Mouse (Mus musculus) hindbrain, embryonic 11.5 days (tissue): ENCODE data around the gene Pgp. TPM values are rescaled to one million over a fixed set of nuclear protein-coding genes. Genes with fewer than 3 reads are reported as not detected.

Source experiments
- ATAC-seq: fragments of 200-750 bp; cut with Nextera tagmentation; 2 replicates; pipeline ENCODE4 v1.8.0; 2017; ENCODE audit warnings: mild to moderate bottlenecking, moderate TSS enrichment, moderate library complexity; ENCODE audit not compliant: low FRiP score
- DNase-seq: peaks from one replicate; pipeline ENCODE4 v3.0.0-alpha.2; 2015; ENCODE audit warnings: low spot score
- H3K27ac ChIP-seq: fragments of 300-500 bp; sonication (generic); 2 replicates; pipeline ENCODE4 v1.5.1; 2014; ENCODE audit warnings: mild to moderate bottlenecking, low read depth, low read length
- H3K27me3 ChIP-seq: fragments of 300-500 bp; sonication (generic); 2 replicates; pipeline ENCODE4 v1.6.1; 2014; ENCODE audit warnings: mild to moderate bottlenecking, low read length, moderate library complexity, mixed read lengths; ENCODE audit not compliant: control insufficient read depth, insufficient read depth
- H3K36me3 ChIP-seq: fragments of 300-500 bp; sonication (generic); 2 replicates; pipeline ENCODE4 v1.6.1; 2014; ENCODE audit warnings: mild to moderate bottlenecking, low read length, moderate library complexity, mixed read lengths; ENCODE audit not compliant: control insufficient read depth, insufficient read depth
- H3K4me1 ChIP-seq: fragments of 300-500 bp; sonication (generic); replicated peaks from 2 replicates; pipeline ENCODE4 v1.6.1; 2014; ENCODE audit warnings: low read length, mixed read lengths; ENCODE audit not compliant: control insufficient read depth, insufficient read depth
- H3K4me2 ChIP-seq: fragments of 300-500 bp; sonication (generic); replicated peaks from 2 replicates; pipeline ENCODE4 v1.6.1; 2014; ENCODE audit warnings: mild to moderate bottlenecking, low read depth, low read length
- H3K4me3 ChIP-seq: fragments of 300-500 bp; sonication (generic); 2 replicates; pipeline ENCODE4 v1.5.1; 2014; ENCODE audit warnings: low read depth, low read length
- H3K9ac ChIP-seq: fragments of 300-500 bp; sonication (generic); 2 replicates; pipeline ENCODE4 v1.6.1; 2014; ENCODE audit warnings: low read depth, low read length
- H3K9me3 ChIP-seq: fragments of 300-500 bp; sonication (generic); 2 replicates; pipeline ENCODE4 v1.6.1; 2016; ENCODE audit warnings: low read length; ENCODE audit not compliant: control insufficient read depth
- WGBS: fragments of 180-500 bp; shearing (Covaris S2); extraction: QIAGEN DNeasy Blood & Tissue Kit; methylation state at CpG from one replicate; pipeline ENCODE4 v1.1.7; 2014; 5-methylcytosine and 5-hydroxymethylcytosine counted together
- polyA plus RNA-seq: library from polyadenylated mRNA; unstranded; fragments of >200 nt; fragmentation: Nextera tagmentation; extraction: Ambion mirVana; gene quantifications from 2 replicates; pipeline ENCODE4 v1.2.1, GENCODE M21; 2014

Pgp gene
- polyA plus RNA-seq, 1 experiment from 2014 or later: 64.6 TPM

- Histone ChIP-seq H3K27ac (peak overlapping the region; percentile 51; the same call in 1 of the 2 replicates), H3K36me3 (no peaks in the 10 kb centered on the region), H3K9ac (peak overlapping the region; percentile 40; the same call in 1 of the 2 replicates), H3K27me3 (no peaks in the 10 kb centered on the region), H3K4me1 (peaks cover 12% of the 10 kb centered on the region), H3K9me3 (no peaks in the 10 kb centered on the region), H3K4me3 (no peak overlapping the region), H3K4me2 (no peak overlapping the region)
- 52% methylated on average over 11 of the region's 11 CpGs for WGBS
- DNase-seq (peak; percentile 38), ATAC-seq (no peak)
Observed at GRCm38 (mm10) chr17:24485090-24485860, 15.1 kb downstream of the Pgp start.

DNA sequence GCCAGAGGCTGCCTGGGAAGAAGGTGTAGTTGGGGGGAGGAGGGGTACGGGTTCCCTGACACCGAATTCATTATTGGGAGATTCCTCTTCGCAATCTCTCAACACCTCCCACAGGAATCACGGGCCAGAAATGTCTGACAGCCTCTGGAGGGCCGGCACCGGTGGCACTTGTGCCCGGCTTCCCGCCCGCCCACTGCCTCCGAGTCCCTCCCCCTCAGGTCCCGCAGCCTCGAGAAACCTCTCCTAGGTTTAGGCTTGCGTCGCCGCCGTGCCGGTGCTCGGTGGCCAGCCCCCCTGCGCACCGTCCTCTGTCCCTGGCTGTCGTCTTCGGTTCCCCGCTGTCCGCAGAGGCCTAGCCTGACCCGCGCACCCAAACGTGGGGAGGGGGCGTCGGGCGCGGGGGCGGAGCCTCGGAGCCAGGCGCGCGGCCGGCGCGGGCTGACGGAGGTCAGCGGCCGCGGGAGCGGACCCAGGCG, 18.0 kb downstream of the Pgp start, which contains the start of gene Caskin1:
TSS of gene Caskin1 (plus strand) at position 416 of the 476 bp plus-strand sequence.
- Histone ChIP-seq H3K27ac (peak within 1 kb of the TSS; percentile 92), H3K9ac (peak within 1 kb of the TSS; percentile 71), H3K27me3 (no peaks in the 10 kb centered on the region), H3K4me2 (peak within 1 kb of the TSS; percentile 91), H3K4me3 (peak within 1 kb of the TSS; percentile 75), H3K4me1 (peaks cover 12% of the 10 kb centered on the region), H3K36me3 (no peaks in the 10 kb centered on the region), H3K9me3 (no peaks in the 10 kb centered on the region)
- WGBS: under 1% methylated on average over 39 of the region's 45 CpGs
- peak; percentile 66 for ATAC-seq
- peak; percentile 68 for DNase-seq

GRCm38 (mm10) chr17:24488662-24489264, 18.6 kb downstream of the Pgp start:
- peaks cover 12% of the 10 kb centered on the region for H3K4me1 ChIP-seq
- peak overlapping the region; percentile 91 for H3K4me2 ChIP-seq
- H3K9ac ChIP-seq: peak overlapping the region; percentile 71
- H3K27ac ChIP-seq: peak overlapping the region; percentile 92
- H3K4me3 ChIP-seq: peak overlapping the region; percentile 75
- under 1% methylated on average over 34 of the region's 81 CpGs for WGBS
- DNase-seq: peak; percentile 72
- H3K36me3 ChIP-seq: no peaks in the 10 kb centered on the region
- no peaks in the 10 kb centered on the region for H3K9me3 ChIP-seq
- peak; percentile 79 for ATAC-seq
- H3K27me3 ChIP-seq: no peaks in the 10 kb centered on the region

DNA sequence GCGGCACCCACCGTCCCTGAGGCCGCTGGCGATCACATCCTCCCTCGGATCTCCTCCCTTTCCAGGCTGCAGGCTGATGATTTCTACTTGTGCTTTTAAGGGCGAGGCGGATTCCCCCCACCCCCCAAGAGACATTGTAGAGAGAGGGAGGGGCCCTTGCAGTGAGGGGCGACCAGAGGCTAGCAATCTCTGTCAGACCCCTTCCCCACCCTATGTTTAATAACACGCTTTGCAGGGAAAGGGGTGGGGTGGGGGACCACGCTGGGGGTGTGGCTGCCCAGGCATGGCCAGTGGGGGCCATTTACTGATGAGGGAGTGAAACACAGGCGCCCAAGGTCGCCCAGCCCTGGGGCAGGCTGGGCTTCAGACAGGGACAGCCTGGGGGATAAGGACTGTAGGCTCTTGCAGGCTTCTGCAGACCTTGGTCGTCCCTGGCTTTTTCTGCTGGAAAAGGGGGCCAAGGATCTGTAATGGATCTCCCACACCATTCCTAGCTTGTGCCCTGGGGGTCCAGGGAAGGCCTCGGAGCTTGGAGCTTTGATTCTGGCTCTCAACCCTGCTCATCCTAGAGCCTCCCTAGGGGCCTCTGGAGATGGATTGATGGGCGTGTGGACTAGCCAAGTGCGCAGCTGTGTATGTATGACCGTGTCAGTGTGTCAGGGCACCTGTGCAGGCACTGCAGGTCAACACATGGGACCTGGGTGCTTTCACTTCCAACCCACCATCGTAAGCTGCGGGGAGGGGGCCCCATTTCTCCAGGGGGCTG, 19.3 kb downstream of the Pgp start:
- WGBS: 16% methylated on average over 16 of the region's 19 CpGs
- Histone ChIP-seq H3K9ac (peak overlapping the region; percentile 71), H3K27me3 (no peaks in the 10 kb centered on the region), H3K4me1 (peaks cover 12% of the 10 kb centered on the region), H3K36me3 (no peaks in the 10 kb centered on the region), H3K4me3 (peak overlapping the region; percentile 75), H3K9me3 (no peaks in the 10 kb centered on the region), H3K4me2 (peak overlapping the region; percentile 91), H3K27ac (peak overlapping the region; percentile 92)
- ATAC-seq (peak; percentile 68), DNase-seq (peak; percentile 58)

DNA sequence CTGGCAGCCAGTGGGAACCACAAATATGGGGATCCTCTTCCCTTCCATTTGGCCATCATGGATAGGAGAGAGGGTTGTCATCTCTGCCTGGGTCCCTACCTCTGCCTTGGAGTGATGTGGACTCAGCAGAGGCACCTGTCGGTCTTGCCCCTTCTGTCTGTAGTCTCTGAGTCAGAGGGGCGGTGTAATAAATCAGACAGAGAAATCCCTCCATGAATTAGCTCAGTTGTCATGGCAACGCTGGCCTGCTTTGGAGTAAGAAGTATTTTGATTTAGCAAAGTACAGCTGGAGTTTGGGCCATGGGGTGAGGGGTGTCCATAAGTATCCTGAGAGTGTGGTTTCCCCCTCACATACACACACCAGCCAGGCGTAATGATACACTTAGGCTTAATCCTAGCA, 20.2 kb downstream of the Pgp start:
- Histone ChIP-seq H3K36me3 (no peaks in the 10 kb centered on the region), H3K4me1 (peaks cover 10% of the 10 kb centered on the region), H3K4me3 (no peak overlapping the region), H3K27ac (no peak overlapping the region), H3K9ac (no peak overlapping the region), H3K27me3 (no peaks in the 10 kb centered on the region), H3K4me2 (no peak overlapping the region), H3K9me3 (no peaks in the 10 kb centered on the region)
- 77% methylated on average over 4 of the region's 4 CpGs for WGBS
- ATAC-seq: no peak
- peak; percentile 38 for DNase-seq

- no peaks in the 10 kb centered on the region for H3K36me3 ChIP-seq
- WGBS: 36% methylated on average over 2 of the region's 2 CpGs
- no peaks in the 10 kb centered on the region for H3K27me3 ChIP-seq
- no peak overlapping the region for H3K4me3 ChIP-seq
- H3K27ac ChIP-seq: no peak overlapping the region
- DNase-seq (peak; percentile 72), ATAC-seq (0 out of 2 replicates have a peak, but pooled peaks have one; percentile 26)
- no peak overlapping the region for H3K9ac ChIP-seq
- H3K4me1 ChIP-seq: peaks cover 2% of the 10 kb centered on the region; the same call in 1 of the 2 replicates
- no peak overlapping the region for H3K4me2 ChIP-seq
- H3K9me3 ChIP-seq: no peaks in the 10 kb centered on the region
Observed at GRCm38 (mm10) chr17:24494627-24495335, 24.6 kb downstream of the Pgp start.

DNA sequence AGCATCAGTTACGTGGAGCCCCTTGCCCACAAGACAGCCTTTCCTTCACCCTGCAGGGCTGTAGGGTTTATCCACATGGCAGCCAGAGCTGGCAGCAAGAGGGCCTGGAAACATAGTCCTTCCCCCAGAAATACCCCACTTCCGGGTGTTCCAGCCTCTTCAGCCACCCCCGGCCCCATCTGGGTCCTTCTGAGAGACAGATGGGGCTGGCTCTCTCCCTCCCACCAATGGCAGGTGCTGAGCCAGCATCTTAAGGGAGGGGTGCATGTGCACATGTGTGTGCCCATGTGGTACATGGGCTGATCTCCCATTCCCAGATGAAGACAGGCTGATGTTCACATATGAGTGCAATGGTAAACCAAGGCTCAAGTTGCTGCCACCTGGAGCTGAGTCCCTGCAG, 25.3 kb downstream of the Pgp start:
- H3K9ac ChIP-seq: no peak overlapping the region
- DNase-seq: no peak
- no peak overlapping the region for H3K4me2 ChIP-seq
- H3K27me3 ChIP-seq: no peaks in the 10 kb centered on the region
- no peaks in the 10 kb centered on the region for H3K36me3 ChIP-seq
- WGBS: 82% methylated on average over 3 of the region's 3 CpGs
- H3K4me1 ChIP-seq: no peaks in the 10 kb centered on the region
- H3K9me3 ChIP-seq: no peaks in the 10 kb centered on the region
- ATAC-seq: no peak
- H3K4me3 ChIP-seq: no peak overlapping the region
- no peak overlapping the region for H3K27ac ChIP-seq

DNA sequence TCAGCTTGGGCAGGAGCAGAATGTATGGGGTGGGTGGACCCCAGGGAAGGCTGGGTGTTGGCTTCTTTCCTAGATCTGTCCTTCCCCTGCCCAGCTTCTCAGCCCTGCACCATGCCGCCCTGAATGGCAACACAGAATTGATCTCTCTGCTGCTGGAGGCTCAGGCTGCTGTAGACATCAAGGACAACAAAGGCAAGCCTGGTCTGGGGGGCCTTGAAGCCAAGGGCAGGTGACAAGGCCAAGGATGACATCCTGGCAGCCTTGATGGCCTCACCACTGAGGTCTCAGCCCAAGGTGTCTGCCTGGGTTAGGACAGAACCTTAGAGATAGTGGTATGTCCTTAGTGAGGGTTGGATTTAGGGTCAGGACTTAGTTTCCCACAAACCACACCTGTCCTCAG, 25.8 kb downstream of the Pgp start:
- Histone ChIP-seq H3K4me1 (no peaks in the 10 kb centered on the region), H3K4me3 (no peak overlapping the region), H3K4me2 (no peak overlapping the region), H3K27me3 (no peaks in the 10 kb centered on the region), H3K9ac (no peak overlapping the region), H3K27ac (no peak overlapping the region), H3K36me3 (no peaks in the 10 kb centered on the region), H3K9me3 (no peaks in the 10 kb centered on the region)
- ATAC-seq: no peak
- WGBS: 93% methylated on average over 1 of the region's 1 CpGs
- DNase-seq: no peak
